Mouse (Mus musculus) thymus, adult 2 months (tissue): ENCODE results near the gene Pcbp3. TPM values are rescaled to one million over a fixed set of nuclear protein-coding genes. Genes with fewer than 3 reads are reported as not detected.

ENCODE experiments used
- DNase-seq: peaks from one replicate; pipeline ENCODE4 v3.0.0; 2021
- H3K27ac ChIP-seq: fragments of 200-500 bp; 2 replicates; pipeline ENCODE4 v1.5.1; 2012; ENCODE audit warnings: low read length, control low read depth; ENCODE audit not compliant: control insufficient read depth, insufficient read depth
- H3K27me3 ChIP-seq: fragments of 200-500 bp; 2 replicates; pipeline ENCODE4 v1.6.1; 2012; ENCODE audit warnings: mild to moderate bottlenecking, low read length, moderate library complexity, mixed read lengths; ENCODE audit not compliant: control insufficient read depth, insufficient read depth
- H3K36me3 ChIP-seq: fragments of 200-500 bp; 2 replicates; pipeline ENCODE4 v1.6.1; 2012; ENCODE audit warnings: mild to moderate bottlenecking, low read length, moderate library complexity; ENCODE audit not compliant: control insufficient read depth, insufficient read depth
- H3K4me1 ChIP-seq: fragments of 200-500 bp; replicated peaks from 2 replicates; pipeline ENCODE4 v1.6.1; 2012; ENCODE audit warnings: low read length; ENCODE audit not compliant: control insufficient read depth, insufficient read depth
- H3K4me3 ChIP-seq: fragments of 200-500 bp; 2 replicates; pipeline ENCODE4 v1.5.1; 2012; ENCODE audit warnings: mild to moderate bottlenecking, low read length, control low read depth, moderate library complexity; ENCODE audit not compliant: control insufficient read depth, insufficient read depth
- CTCF ChIP-seq: fragments of 200-500 bp; IDR thresholded peaks from 2 replicates; pipeline ENCODE4 v1.5.1; 2012; ENCODE audit warnings: mild to moderate bottlenecking, control low read depth, low read length, moderate library complexity, borderline replicate concordance; ENCODE audit not compliant: control insufficient read depth, poor library complexity, insufficient read depth; ENCODE audit errors: extremely low read depth
- POLR2A ChIP-seq: fragments of 200-500 bp; IDR thresholded peaks from 2 replicates; pipeline ENCODE4 v1.6.1; 2012; ENCODE audit warnings: mild to moderate bottlenecking, low read length, control low read depth, moderate library complexity; ENCODE audit not compliant: control insufficient read depth, poor library complexity, insufficient read depth; ENCODE audit errors: extremely low read depth
- WGBS: fragments of 180-500 bp; shearing (Covaris S2); methylation state at CpG from one replicate; pipeline ENCODE4 v1.1.7; 2018; 5-methylcytosine and 5-hydroxymethylcytosine counted together
- polyA plus RNA-seq: library from polyadenylated mRNA; depleted of rRNA; stranded (reverse); fragments of >200 nt; gene quantifications from 2 replicates; pipeline ENCODE4 v1.2.3, GENCODE M21; 2012

Gene Pcbp3
- polyA plus RNA-seq, 1 experiment = 12.7 TPM

DNA sequence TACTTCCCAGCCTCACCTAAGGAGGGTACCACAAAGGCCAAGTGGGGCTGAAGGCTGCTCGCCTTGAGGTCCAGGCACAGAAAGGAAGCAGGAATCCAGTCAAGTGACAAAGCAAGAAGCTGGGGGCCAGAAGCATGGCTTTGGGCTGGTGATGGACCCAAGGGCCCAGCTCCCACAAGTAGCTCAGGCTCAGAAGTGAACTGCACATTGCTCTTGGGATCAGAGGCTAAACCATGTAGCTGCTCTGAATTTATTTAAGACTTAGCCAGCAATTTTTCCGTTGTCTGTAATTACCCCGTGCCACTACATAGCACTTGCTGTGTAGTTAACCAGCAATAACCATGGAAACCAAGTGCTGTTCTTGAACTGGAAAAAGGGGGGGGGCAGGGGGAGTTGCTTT is 117.3 kb downstream of the Pcbp3 start:
- DNase-seq = no peak
- Histone ChIP-seq H3K27me3 (no peaks in the 10 kb centered on the region), H3K4me1 (peaks cover 4% of the 10 kb centered on the region; the same call in 1 of the 2 replicates), H3K4me3 (no peak overlapping the region), H3K27ac (no peak overlapping the region; the same call in 1 of the 2 replicates), H3K36me3 (no peaks in the 10 kb centered on the region)
- 83% methylated on average over 3 of the region's 3 CpGs for WGBS
- no peak for TF ChIP-seq POLR2A
- TF ChIP-seq CTCF = no peak

DNA sequence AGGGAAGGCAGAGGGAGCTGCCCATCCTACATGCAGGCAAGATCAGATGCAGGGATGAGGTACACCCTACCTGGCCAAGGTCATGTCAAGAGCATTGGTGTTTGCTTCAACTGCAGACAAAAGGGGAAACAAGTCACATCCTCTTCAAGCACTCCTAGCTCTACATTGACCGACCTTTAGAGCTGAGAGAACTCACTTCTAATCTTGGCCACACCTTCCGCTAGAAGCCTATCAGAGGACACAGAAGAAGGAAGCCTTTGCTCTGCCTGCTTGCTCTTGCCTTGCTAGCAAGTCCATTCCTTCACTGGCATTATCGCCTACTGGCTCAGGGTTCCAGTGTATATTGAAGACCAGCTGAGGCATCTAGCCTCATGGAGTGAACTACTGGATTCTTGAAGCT is 119.6 kb downstream of the Pcbp3 start:
- Histone ChIP-seq H3K36me3 (no peaks in the 10 kb centered on the region), H3K27me3 (no peaks in the 10 kb centered on the region), H3K27ac (no peak overlapping the region), H3K4me1 (peaks cover 4% of the 10 kb centered on the region; the same call in 1 of the 2 replicates), H3K4me3 (no peak overlapping the region)
- WGBS = 83% methylated on average over 3 of the region's 3 CpGs
- no peak for DNase-seq
- no peak for TF ChIP-seq POLR2A
- TF ChIP-seq CTCF = no peak

DNA sequence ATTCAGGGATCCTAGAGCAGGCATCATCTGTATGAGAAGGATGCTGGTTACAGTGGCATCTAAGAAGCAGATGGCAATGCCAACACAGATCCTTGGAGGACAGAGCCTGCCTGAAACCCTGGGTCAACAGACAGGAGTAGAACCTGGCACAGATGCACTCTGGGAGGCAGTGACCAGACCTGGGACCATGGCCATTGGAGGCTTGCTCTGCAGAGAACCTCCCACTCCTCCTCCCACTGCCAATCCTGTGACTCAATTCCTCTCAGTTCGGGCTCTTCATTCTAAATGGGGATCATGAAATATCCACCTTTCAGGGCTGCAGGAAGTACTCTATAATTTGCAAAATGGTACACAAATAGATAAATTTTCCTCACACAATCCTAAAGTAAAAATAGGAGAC is 120.5 kb downstream of the Pcbp3 start:
- no peaks in the 10 kb centered on the region for H3K36me3 ChIP-seq
- TF ChIP-seq CTCF (no peak), POLR2A (no peak)
- 92% methylated on average over 1 of the region's 1 CpGs for WGBS

DNA sequence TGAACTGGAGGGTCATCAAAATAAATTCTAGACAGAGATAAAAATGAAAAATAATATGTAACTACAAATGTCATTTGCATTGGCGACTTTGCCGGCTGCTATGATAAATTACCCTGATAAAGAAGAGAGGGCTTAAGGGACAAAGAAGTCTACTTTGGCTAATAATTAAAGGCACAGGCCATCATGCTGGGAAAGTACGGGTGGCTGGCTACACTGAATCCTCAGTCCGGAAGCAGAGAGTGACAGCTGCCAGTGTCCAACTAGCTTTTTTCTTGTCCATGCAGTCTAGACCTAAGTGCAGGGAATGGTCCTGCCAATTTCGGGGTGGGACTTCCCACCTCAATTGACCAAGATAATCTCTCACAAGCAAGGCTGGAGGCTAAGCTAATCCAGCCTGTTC is 121.1 kb downstream of the Pcbp3 start:
- Histone ChIP-seq H3K27ac (no peak overlapping the region), H3K27me3 (no peaks in the 10 kb centered on the region), H3K4me1 (peaks cover 4% of the 10 kb centered on the region; the same call in 1 of the 2 replicates), H3K4me3 (no peak overlapping the region), H3K36me3 (no peaks in the 10 kb centered on the region)
- no peak for DNase-seq
- TF ChIP-seq CTCF = no peak
- WGBS = 92% methylated on average over 5 of the region's 5 CpGs

More for the DNA sequence above, 120.5 kb downstream of the Pcbp3 start:
- peaks cover 4% of the 10 kb centered on the region; the same call in 1 of the 2 replicates for H3K4me1 ChIP-seq
- no peak for DNase-seq
- no peaks in the 10 kb centered on the region for H3K27me3 ChIP-seq
- no peak overlapping the region for H3K27ac ChIP-seq
- H3K4me3 ChIP-seq = no peak overlapping the region

DNA sequence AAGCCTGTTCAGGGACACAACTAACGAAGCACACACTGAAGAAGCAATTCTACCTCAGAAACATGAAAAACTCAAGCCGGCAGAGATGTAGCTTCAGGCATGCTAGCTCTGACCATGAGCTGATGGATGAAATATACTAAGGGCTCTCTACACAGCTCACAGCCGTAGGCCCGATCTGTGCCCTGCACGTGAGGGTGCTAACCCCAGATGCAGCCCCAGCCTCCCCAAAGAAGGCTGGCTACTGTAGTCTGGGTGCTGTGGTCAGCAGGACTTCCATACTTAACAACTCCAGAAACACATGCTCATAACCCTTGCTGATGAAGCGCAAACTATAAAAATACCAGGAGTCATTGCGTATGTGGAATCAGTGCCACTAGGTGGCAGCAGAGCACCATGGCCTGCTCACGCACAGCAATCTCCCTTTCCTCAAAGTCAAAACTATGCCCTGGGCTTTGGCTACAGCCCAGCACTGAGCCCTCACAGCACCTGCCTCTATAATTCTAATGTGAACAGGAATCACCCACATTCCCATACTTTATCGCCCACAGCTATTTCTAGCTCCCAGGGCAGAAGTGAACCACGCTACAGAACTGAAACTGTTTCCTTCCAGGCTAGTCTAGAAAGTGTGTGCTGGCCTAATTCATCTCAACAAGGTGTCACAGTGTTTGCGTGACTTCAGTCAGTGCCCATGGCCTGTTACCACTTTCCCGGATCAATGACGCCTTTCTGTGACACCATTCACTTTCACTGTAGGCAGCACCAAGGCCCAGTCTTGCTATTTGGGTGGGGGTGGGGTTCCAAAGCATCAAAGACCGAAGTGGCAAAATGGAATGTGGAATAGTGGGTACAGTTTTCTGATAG is 126.0 kb downstream of the Pcbp3 start:
- no peaks in the 10 kb centered on the region for H3K27me3 ChIP-seq
- no peak overlapping the region for H3K4me3 ChIP-seq
- WGBS = 65% methylated on average over 14 of the region's 14 CpGs
- TF ChIP-seq CTCF = peak; percentile 74; the same call in 1 of the 2 replicates
- no peak for TF ChIP-seq POLR2A
- no peak overlapping the region for H3K27ac ChIP-seq
- no peaks in the 10 kb centered on the region for H3K36me3 ChIP-seq
- peak; percentile 76 for DNase-seq
- no peaks in the 10 kb centered on the region for H3K4me1 ChIP-seq

DNA sequence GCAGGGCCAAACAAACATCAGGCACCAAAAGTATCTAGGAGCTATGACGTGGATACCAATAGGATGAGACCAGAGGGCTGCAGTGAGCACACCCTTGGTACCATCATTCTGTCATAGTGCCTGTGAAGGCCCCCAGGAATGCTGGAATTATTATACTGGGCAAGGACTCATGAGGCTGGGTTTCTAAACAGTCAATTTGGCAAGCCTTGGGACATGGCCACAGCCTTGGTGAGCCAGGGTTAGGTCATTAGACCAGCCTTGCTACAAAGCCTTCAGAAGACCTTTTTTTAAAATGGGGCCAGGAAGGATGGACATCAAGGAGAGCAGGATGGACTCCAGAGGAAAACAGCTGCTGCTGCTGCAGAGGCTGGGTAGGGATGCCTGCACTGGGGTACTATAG is 128.8 kb downstream of the Pcbp3 start:
- no peak overlapping the region for H3K4me3 ChIP-seq
- H3K27ac ChIP-seq = no peak overlapping the region
- no peak for TF ChIP-seq CTCF
- TF ChIP-seq POLR2A = no peak
- no peaks in the 10 kb centered on the region for H3K27me3 ChIP-seq
- no peaks in the 10 kb centered on the region for H3K4me1 ChIP-seq
- DNase-seq = no peak
- WGBS = 50% methylated on average over 1 of the region's 1 CpGs
- H3K36me3 ChIP-seq = no peaks in the 10 kb centered on the region

DNA sequence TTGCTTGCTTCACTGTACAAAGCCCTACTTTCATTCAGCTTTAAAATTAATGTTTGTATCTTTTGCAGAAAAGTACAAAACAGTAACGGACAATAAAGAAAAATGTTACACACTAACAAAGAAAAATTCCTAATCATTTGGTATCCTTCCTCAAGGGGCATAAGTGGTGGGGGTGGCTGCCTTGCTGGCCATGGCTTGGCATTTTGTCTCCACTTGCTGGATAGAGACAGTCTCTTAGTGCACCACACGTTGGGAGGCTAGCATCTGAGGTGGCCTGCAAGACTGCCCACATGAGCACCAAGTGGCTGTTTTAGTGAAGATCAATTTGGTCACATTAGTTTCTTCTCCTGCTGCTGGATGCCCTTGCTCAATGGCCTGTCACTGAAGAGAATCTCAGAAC is 129.8 kb downstream of the Pcbp3 start:
- TF ChIP-seq CTCF (no peak), POLR2A (no peak)
- no peaks in the 10 kb centered on the region for H3K36me3 ChIP-seq
- no peak overlapping the region for H3K27ac ChIP-seq
- 89% methylated on average over 2 of the region's 2 CpGs for WGBS
- no peak for DNase-seq
- no peaks in the 10 kb centered on the region for H3K27me3 ChIP-seq
- H3K4me1 ChIP-seq = no peaks in the 10 kb centered on the region
- no peak overlapping the region for H3K4me3 ChIP-seq
